Mouse (Mus musculus) retina, postnatal 7 days (tissue): ENCODE results near the gene Golga5.
"Not testable (repeated sequence)": the region's sequence is repeated elsewhere in the genome, so short reads cannot be mapped to it uniquely, and the experiment has no call there.

Experiments
- DNase-seq: peaks from one replicate; pipeline ENCODE4 v3.0.0-alpha.2; 2012; ENCODE audit warnings: low read depth, low spot score

Gene Golga5

DNA sequence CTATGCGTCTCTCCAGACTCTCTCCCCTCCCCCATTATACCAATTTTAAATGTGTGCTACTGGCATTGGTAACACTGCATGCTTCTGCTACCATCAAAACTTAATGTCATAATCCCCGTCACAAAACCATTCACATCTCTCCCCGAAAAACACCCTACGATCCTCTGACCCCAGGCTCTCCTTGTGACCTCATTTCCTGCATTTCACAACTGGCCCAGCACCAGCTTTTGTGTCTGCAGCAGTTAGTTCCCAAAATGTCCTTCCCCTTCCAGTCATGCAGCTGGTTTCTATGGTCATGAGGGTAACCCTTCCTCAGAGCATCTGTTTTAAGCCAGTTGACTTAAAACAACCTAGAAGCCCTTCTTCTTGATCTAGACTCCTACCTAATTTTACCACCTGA is 23.5 kb upstream of the Golga5 start:
- no peak for DNase-seq

DNA sequence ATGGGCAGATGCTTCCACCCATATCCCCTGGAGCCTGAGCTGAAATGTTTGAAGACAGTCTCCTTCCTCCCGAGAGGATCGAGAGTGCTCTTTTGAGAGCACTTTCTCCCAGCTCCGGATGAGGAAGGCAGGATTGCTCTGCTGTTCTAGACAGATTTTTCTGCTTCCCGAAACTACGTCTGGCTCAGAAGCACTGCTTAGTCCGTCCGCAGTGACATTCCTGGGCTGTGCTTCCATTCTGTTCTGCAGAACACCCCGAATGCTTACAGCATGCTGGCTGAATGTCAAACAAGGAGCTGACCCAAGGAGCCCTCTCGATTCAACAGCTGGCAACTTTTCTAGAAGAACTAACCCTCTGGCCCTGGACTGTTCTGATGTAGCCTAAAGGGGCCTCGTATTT is 18.5 kb upstream of the Golga5 start:
- no peak for DNase-seq

DNA sequence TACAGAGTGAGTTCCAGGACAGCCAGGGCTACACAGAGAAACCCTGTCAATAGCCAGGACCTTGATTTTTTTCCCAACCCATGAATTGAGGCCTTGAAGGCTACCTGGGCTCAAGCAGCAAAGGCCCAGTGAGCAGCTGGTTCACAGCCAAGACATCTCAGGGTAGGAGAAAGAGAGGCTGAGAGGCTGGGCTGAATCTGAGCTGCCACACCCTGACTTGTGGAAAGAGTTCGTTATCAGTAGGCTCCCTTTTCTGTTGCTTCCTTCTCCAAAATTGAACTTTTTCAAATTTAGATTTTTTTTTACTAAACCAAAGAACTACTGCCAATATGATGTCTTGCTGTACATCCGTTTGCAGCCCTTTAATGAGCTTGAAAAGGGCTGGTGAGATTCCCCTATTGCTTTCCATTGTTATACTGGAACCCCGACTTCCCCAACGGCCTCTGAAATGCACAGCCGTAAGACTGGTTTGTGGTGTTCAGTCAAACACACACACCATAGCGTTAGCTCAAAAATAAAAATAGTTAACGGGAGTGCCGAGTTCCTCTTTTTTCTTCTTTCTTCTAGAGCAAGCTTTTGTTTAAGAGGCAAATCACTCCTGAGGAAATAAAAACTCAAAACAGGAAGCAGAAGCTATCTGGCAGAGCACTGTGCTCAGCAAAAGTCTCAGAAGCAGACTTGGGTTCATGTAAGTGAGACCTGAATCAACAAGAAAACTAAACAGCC is 17.6 kb upstream of the Golga5 start:
- DNase-seq: no peak

DNA sequence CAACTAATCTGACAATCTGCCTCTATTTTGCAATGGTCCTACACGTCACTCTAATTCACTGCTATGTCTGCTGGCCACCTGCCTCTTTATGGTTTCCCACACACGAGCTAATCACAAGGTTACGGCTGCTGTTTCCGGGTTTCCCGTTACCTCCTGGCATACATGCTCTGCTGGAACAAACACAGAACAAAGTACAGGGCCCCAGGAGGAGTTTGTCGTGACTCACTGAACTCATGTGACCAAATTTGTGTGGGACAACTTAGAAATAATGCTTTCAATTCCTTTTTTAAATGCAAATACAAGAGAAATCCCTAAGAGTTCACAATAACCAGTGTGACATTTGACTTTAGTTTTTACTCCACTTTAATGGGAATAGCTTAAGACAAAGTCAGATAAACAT is 15.4 kb upstream of the Golga5 start:
- no peak for DNase-seq

DNA sequence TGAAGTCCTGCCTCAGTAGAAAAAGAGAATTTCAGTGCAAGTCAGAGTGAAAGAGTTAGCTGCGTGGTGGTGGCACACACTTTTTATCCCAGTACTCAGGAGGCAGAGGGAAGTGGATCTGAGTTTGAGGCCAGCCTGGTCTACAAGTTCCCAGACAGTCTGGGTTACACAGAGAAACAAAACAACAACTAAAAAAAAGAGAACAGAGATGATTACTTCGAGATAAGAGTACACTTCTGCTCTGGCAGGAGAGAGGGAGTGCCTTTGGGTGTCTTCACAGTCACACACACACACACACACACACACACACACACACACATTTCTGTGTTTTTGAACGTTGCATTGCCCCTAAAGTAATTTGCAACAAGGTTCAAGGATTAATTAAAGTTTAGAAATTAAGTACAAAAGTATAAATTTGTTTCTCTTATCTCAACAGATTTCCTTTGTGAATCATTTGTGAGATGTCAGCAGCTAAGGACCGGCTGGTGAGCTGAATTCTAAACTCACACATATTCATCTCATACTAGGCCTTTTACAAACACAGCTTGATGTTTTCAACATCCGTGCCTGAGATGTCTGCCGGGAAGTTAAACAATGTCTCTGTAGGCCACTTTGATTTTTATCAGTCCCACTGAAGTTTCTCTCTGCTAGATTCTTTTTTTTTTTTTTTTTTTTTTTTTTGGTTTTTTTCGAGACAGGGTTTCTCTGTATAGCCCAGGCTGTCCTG is 12.3 kb upstream of the Golga5 start:
- DNase-seq: no peak

DNA sequence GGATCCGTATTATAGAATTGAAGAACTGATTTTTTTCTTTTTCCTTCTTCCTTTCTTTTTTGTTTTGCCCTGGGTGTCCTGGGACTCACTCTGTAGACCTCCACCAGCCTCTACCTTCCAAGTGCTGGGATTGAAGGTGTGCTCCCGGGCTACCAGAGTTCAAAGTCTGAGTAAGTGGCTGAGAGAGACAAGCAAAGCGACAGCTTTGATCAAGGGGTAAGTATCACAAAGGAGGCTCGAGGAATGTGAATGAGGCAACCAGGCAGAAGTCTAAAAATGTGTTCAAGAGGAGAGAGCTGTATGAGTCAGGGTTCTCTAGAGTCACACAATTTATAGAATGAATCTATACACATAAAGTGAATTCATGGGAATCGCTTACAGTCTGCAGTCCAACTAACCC is 8.9 kb upstream of the Golga5 start:
- no peak for DNase-seq

DNA sequence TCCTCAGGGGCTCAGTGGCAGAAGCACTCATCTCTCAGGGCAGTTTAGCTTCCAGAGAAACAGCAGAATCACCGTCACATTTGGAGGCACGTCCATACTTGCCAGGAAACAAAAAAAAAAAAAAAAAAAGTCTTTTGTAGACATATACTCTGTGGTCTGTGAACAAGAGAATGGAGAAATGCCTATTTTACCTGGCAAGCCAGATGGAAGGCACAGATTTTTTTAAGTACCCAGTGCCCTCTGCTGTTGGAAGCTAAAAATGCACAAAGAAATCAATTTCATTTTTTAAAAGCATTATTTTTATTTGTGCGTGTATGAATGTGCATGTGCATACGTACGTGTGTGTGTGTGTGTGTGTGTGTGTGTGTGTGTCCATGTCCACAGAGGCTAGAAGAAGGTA is 7.8 kb upstream of the Golga5 start:
- DNase-seq: no peak

DNA sequence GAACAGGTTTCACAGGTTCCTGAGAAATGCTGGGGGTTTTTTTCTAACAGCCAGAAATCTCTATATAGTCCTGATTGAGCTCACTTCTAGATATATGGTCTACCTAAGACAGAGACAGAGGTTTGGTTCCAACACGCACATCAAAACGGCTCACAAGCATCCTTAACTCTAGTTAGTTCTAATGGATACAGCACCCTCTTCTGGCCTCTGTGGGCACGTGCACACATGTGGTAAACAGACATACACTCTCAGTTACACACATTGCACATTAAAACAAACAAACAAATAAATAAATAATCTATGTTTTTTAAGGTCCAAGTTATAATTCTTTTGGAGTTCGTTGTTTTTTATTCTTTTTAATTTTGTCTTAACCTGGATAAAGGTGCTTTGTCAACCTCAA is 4.3 kb upstream of the Golga5 start:
- no peak for DNase-seq

DNA sequence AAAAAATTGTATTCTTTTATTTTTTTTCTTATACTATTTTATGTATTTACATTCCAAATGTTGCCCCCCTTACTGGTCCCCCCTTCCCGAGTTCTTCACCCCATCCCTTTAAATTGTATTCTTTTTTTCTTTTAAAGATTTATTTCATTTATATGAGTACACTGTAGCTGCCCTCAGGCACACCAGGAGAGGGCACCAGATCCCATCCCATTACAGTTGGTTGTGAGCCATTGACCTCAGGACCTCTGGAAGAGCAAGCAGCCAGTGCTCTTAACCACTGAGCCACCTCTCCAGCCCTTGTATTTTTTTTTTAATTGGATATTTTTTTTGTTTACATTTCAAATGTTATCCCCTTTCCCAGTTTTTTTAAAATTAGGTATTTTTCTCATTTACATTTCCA is 799 bp upstream of the Golga5 start:
- no peak for DNase-seq

DNA sequence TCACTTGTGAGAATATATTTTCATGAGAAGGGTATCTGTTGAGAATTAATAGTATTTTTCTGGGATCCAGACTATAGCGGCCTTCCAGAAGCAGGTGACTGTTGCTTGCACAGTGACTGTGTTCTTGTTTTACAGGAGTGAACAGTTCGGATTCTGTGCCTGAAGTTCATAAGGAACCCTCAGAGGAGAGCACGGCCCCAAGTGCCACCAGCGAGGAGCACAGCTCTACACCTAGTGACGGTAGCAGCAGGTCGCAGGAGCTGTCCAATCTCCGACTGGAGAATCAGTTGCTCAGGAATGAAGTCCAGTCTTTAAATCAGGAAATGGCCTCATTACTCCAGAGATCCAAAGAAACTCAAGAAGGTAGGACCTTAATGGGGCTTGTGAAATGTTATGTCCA is 5.5 kb downstream of the Golga5 start:
- DNase-seq: no peak

DNA sequence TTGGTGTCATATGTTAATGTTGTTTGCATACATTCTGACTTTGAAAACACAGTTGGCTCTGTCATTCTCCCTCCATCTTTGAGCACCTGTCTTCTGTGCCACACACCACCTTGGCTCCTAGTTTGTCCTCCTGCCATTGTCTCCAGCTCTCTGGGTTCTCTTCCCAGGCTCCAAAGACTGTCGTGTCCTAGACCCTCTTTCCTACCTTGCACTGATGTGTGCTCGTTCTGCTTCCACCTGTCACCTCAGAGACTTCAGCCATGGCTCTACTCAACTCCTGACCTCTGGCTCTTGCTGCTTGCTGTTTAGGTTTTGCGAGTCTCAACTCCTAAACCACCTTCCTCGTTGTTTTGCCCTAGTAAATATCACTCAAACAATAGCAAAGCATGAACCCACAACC is 11.5 kb downstream of the Golga5 start:
- no peak for DNase-seq

DNA sequence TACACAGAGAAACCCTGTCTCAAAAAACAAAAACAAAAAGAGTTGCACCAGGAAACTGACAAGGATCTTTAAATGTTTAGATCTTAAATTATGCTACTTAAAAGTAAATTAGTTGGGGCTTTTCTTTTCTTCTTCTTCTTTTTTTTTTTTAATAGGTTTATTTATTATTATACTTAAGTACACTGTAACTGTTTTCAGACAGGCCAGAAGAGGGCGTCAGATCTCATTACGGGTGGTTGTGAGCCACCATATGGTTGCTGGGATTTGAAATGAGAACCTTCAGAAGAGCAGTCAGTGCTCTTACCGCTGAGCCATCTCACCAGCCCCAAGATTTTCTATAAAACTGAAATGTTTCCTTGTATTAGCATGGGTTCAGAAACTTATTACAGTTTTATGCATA is 16.0 kb downstream of the Golga5 start:
- DNase-seq: no peak

DNA sequence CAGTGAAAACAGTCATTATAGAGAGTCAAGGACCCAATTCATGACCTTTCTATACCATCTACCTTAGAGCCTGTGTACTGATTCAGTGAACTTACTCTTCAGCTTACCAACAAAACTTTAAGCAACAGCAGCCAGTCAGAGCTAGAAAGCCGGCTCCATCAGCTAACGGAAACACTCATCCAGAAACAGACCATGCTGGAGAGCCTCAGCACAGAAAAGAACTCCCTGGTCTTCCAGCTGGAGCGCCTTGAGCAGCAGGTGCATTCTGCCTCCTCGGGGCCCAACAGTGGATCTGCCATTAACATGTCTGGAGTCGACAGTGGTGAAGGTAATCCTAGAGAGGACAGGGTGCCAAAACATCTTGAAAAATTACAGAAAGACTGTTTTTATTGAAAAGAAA is 23.0 kb downstream of the Golga5 start:
- no peak for DNase-seq

DNA sequence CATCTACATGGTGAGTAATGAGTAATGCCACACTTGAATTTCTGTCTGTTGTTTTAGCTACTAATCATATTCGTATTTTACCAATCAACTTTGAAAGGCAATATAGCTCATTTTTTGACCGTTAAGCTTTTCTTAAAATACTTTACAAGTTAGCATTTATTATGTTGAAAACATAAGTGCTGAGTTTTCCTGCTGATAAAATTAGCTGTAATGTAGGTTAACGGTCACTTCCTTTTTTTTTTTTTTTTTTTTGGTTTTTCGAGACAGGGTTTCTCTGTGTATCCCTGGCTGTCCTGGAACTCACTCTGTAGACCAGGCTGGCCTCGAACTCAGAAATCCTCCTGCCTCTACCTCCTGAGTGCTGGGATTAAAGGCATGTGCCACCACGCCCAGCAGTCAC is 26.8 kb downstream of the Golga5 start:
- DNase-seq: not testable (repeated sequence)

DNA sequence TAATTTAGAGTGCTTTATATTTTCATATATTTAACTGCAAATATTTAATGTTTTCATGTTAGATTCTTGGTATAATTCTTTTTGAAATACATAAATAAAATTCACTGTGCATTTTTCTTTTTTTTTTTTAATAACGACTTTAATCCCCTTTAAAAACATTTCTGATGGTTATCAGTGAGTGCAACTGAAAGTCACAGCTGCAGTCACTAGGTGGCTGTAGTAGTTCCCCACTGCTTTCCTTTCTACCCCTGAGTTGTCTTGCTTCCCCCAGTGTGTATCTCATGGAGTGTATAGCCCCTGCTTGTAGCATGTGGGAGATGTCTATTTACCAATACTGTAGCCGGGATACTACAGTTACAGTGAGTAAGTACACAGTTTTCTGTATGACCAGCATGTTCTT is 29.0 kb downstream of the Golga5 start:
- DNase-seq: no peak

DNA sequence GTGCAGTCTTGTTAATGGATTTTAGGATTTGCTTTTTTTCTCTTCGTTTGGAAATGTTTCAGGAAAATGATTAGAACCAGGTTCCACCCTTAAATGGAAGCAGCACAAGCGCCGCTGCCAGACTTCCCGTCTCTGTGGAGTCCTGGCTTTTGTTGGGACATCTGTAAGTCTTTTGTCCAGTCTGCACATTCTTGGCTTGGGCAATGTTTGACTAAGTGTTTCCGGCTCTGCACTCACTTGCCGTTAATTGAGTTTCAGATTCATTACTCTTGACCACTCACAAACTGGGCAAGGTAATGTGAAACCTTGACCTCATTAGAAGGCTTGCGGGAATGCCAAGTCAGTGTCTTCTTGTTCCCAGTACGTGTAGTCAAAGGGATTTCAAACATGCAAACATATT is 29.8 kb downstream of the Golga5 start:
- no peak for DNase-seq

DNA sequence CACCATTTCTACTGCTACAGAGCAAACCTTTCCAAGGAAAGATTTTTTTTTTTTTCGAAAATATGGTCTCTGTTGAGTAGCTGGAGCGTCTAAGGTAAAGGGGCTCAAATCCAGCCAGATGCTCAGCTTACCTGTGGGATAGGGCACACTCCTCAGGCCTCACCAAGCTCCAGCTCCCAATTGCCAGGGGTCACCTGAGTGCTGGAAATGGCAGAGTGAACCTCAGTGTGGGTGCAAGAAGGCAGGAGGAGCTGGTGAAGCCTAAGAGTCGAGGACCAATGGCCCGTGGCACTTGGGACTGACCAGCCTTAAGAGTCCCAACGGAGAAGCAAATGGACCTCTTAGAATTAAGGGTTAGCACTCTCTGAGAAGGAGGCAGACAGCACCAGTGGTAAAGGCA is 30.3 kb downstream of the Golga5 start:
- DNase-seq: no peak

DNA sequence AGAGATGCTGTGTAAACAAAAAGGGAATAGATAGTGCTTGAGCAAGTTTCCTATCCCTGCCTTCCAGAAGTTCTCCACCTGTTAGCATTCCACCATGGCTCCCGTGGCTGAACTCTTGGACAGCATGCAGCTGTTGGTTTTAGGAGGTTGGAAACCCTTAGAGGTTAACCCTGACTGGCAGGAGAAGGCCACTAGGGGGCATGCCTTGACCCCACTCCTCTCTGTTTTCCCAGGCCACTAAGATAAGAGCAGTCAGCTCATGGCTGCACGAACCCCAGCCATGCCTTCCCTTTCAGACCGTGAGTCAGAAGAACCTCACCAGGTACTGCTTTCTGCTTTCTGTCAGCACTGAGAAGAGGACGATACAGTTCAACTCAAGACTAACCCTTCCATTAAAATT is 30.8 kb downstream of the Golga5 start:
- no peak for DNase-seq

DNA sequence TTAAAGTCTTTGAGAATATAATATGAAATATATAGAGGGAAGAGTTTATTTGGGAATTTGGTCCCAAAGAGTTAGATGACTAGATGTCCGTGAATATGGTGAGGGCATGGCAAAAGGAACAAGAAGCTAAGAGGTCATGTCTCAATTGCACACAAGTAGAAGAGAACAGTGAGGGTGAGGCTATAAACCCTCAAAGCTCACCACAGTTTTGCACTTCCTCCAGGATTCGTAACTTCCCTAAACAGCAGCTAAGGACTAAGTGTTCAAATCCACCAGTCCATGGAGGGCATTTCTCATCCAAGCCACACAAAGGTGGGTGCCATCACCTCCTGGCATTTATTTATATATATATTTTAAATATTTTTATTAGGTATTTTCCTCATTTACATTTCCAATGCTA is 32.1 kb downstream of the Golga5 start:
- no peak for DNase-seq

DNA sequence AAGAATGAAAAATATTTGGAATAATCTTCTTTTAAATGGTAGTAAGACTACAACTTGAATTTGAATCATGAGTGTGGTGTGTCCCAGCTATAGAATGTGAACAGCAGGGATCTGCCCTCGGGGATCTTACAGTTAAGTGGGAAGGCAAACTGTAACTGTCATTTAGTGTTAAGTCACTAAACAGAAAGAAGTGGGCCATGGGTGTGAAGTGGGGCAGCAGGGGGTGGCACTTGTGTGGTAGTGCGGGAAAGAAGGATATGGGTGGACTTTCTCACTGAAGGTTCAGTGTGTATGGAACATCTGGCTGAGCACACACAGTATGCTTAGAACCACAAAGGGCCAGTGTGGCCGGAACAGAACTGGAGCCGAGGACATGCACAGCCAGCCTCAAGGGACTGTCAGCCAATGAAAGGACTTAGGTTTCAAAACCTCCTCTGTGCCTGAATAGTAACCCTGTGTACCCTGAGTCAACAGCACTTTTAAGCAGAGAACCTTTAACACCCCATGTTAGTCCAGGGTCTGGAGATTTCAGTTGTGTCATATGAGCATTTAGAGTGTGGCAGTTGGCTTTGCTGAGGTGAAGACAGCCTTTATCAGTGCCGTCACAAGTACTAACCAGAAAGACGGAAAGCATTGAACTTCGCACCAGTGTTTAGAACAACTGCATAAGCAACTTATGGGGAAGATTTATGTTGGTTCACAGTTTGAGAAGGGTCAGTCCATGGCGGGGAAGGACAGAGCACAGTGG is 33.1 kb downstream of the Golga5 start:
- DNase-seq: no peak

DNA sequence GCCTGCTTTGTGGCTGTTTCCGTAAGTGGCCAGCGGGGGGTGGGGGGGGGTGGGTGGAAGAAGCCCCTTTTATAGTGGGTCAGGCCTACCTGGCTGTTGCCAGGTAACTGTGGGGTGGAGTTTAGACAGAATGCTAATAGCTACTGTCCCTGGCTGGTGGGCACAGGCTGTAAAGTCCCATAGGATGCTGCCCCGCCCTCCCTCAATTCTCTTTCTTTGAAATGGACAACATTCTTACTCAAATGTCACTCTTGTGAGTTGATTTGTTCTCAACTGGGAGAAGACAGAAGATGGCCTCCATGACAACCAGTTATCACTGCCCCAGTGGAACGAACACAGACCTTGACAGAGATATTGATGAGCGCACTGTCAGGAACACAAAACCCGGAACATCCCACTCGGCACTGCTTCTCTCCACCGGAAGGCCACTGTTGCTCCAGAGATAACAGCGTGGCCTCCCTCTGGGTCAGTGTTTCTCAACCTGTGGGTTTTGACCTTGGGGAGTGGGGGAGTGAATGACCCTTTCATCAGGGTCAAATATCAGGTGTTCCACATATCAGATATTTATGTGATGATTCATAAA is 36.3 kb downstream of the Golga5 start:
- no peak for DNase-seq

DNA sequence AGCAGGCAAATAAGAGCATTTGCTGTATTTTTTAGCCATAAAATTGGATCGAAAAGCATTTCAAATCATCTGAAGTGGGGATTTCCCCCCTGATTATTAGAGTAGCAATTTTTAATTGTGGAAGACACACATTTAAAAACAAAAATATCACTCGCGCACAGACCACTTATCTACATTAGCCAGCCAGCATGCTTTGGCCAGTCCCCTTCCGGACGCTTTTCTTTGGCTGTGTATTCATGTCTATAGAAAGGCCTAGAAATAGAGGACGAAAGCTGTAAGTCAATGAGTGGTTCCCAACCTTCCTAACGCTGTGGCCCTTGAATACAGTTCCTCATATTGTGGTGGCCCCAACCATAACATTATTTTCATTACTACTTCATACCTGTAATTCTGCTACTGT is 37.0 kb downstream of the Golga5 start:
- DNase-seq: no peak

DNA sequence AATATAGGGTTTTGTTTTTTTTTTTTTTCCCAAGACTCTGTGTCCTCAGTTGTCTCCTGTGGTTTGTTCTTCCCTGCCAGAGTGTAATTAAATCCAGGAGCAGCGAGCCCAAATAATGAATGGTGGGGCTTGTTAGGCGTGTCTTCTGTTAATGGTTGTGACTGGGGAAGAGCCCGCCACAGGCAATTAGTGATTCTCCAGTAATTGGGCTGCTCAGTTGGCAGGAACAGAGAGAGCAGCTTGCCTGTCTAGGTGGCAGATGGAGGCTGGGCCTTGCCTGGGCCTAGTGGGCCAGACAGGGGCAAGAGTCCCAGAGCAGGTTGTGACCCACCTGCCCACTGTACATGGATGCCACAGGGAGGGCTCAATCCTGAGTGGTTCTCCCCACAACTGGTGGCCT is 42.4 kb downstream of the Golga5 start:
- DNase-seq: no peak
